ENCODE assay signal across 18 mouse cellular contexts in the genomic region with DNA sequence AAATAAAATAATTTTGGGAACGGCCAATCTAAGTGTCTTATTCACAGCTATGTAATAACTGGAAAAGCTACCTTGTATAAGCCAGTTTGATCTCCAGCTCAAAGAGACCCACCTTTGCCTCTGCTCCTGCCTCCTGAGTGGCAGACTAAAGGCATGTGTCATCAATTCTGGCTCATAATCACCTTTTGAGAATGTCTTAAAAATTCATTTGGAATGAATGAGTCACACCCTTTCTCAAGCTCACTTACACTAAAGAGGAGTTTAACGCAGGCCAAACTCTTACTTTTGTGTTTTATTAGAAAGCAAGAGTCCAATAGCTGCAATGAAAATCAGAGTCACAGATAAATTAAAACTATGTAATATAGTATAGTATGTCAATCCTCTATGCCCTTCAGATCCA. TPM values are rescaled to one million over a fixed set of nuclear protein-coding genes. Genes with fewer than 3 reads are reported as not detected.
"Had no signal": no experiment of that assay in that cellular context is flagged by ENCODE, and none has a peak within 500 bp of the region (broad histone marks: within the 10 kb centered on the region; RNA-seq: fewer than 3 reads in every experiment).

No protein-coding gene starts in this region.

- ATAC-seq: midbrain, embryonic 16.5 days had no signal

- H3K27me3 ChIP-seq: midbrain, embryonic 12.5 days; neural tube, embryonic 13.5 days; neural tube, embryonic 15.5 days had no signal

- DNase-seq: lung, adult 18-20 months; lung, embryonic 14.5 days; lung, postnatal 4 days; midbrain, embryonic 14.5 days; retina, postnatal 1 day; right cerebral cortex, adult 18-20 months; right cerebral cortex, postnatal 25 days; right cerebral cortex, postnatal 4 days; spleen, adult 18-20 months; thymus, postnatal 14 days; thymus, postnatal 36 days had no signal

- H3K4me3 ChIP-seq: midbrain, embryonic 10.5 days; midbrain, embryonic 12.5 days; myocyte; neural tube, embryonic 13.5 days; neural tube, embryonic 15.5 days had no signal

- H3K9ac ChIP-seq: lung, embryonic 14.5 days; midbrain, embryonic 12.5 days; neural tube, embryonic 13.5 days; neural tube, embryonic 15.5 days had no signal

- H3K4me2 ChIP-seq: lung, embryonic 14.5 days; midbrain, embryonic 12.5 days; neural tube, embryonic 13.5 days; neural tube, embryonic 15.5 days had no signal

- H3K9me3 ChIP-seq: midbrain, embryonic 10.5 days; midbrain, embryonic 12.5 days; neural tube, embryonic 13.5 days; neural tube, embryonic 15.5 days had no signal

- H3K27ac ChIP-seq: midbrain, embryonic 10.5 days; midbrain, embryonic 12.5 days; neural tube, embryonic 13.5 days; neural tube, embryonic 15.5 days had no signal

RNA-seq across cellular contexts. Expression of gene Gm20716, which starts 38.3 kb away (rescaled TPM):
- polyA plus RNA-seq: small intestine, adult 2 months had no signal
